In the genomic region with DNA sequence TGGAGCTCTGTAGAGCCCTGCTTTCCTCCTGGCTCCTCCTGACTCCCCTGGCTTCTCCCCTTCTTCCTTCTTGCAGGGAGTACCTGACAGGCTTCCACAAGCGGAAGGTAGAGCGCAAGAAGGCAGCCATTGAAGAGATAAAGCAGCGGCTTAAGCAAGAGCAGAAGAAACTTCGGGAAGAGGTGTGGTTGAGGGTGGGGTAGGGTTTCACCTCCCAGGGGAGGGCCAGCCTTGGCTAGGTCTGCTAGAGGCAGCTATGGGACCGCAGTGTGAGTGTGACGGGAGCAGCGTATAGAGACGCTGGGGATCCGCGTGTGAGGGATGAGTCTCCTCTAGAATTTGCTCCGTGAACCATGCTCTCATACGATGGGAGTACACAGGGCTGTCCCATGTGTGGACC, we compare ENCODE assay signal across 12 mouse cellular contexts. TPM values are rescaled to one million over a fixed set of nuclear protein-coding genes. Genes with fewer than 3 reads are reported as not detected.
DNase-seq lines count a peak whose midpoint lies in the region; ATAC-seq and TF ChIP-seq lines count a peak whose summit lies in the region.
"Had no signal": no experiment of that assay in that cellular context is flagged by ENCODE, and none has a peak within 500 bp of the region (broad histone marks: within the 10 kb centered on the region; RNA-seq: fewer than 3 reads in every experiment).

No protein-coding gene starts in this region.

- ATAC-seq in intestine, embryonic 15.5 days = no peak
- ATAC-seq in intestine, postnatal 0 days = no peak
- no peak for ATAC-seq in G1E (ENCODE audit: extremely low read depth, insufficient number of reproducible peaks, low FRiP score, poor library complexity, severe bottlenecking)
- no peak for ATAC-seq in limb, embryonic 13.5 days (ENCODE audit: low FRiP score, low read depth)

- no peak overlapping the region for H3K4me3 ChIP-seq in intestine, embryonic 15.5 days (replicated peaks)
- no peak overlapping the region for H3K4me3 ChIP-seq in intestine, postnatal 0 days (ENCODE audit: low read depth, low read length)
- peak overlapping the region; percentile 91 for H3K4me3 ChIP-seq in E14TG2a.4 (replicated peaks; ENCODE audit: low read length)
- peak overlapping the region; percentile 82; the same call in 1 of the 2 replicates for H3K4me3 ChIP-seq in G1E (ENCODE audit: low read depth, low read length)
- H3K4me3 ChIP-seq in limb, embryonic 13.5 days = 0 out of 2 replicates have a peak overlapping the region, but pooled peaks have one; percentile 68

- H3K27me3 ChIP-seq in intestine, embryonic 15.5 days (replicated peaks) = no peaks in the 10 kb centered on the region
- no peaks in the 10 kb centered on the region for H3K27me3 ChIP-seq in intestine, postnatal 0 days (replicated peaks; ENCODE audit: control insufficient read depth, insufficient read depth, low read length)
- H3K27me3 ChIP-seq in E14TG2a.4 (ENCODE audit: insufficient read depth, low read length) = no peaks in the 10 kb centered on the region
- H3K27me3 ChIP-seq in G1E (ENCODE audit: insufficient read depth, low read length) = no peaks in the 10 kb centered on the region; the same call in 1 of the 2 replicates
- no peaks in the 10 kb centered on the region for H3K27me3 ChIP-seq in limb, embryonic 13.5 days

- peaks cover 25% of the 10 kb centered on the region for H3K36me3 ChIP-seq in intestine, embryonic 15.5 days
- peaks cover 40% of the 10 kb centered on the region for H3K36me3 ChIP-seq in intestine, postnatal 0 days (ENCODE audit: control insufficient read depth, insufficient read depth)
- H3K36me3 ChIP-seq in E14TG2a.4 (ENCODE audit: insufficient read depth, low read length) (peaks cover 54% of the 10 kb centered on the region), G1E (replicated peaks) (peaks cover 56% of the 10 kb centered on the region)
- peaks cover 50% of the 10 kb centered on the region for H3K36me3 ChIP-seq in limb, embryonic 13.5 days

- 88% methylated on average over 12 of the region's 12 CpGs for WGBS in intestine, embryonic 15.5 days
- WGBS in intestine, postnatal 0 days = 85% methylated on average over 12 of the region's 12 CpGs
- WGBS in limb, embryonic 13.5 days = 90% methylated on average over 12 of the region's 12 CpGs

- H3K4me1 ChIP-seq in intestine, embryonic 15.5 days (replicated peaks) = peaks cover 10% of the 10 kb centered on the region
- no peaks in the 10 kb centered on the region for H3K4me1 ChIP-seq in intestine, postnatal 0 days (replicated peaks; ENCODE audit: control insufficient read depth, insufficient read depth, low read length)
- H3K4me1 ChIP-seq in E14TG2a.4 (replicated peaks; ENCODE audit: low read depth, low read length) (peaks cover 43% of the 10 kb centered on the region), G1E (ENCODE audit: insufficient read depth, low read depth, low read length) (peaks cover 52% of the 10 kb centered on the region)
- H3K4me1 ChIP-seq in limb, embryonic 13.5 days = peaks cover 14% of the 10 kb centered on the region

- H3K27ac ChIP-seq in intestine, embryonic 15.5 days = no peak overlapping the region
- no peak overlapping the region for H3K27ac ChIP-seq in intestine, postnatal 0 days (ENCODE audit: low read depth, low read length)
- H3K27ac ChIP-seq in limb, embryonic 13.5 days = no peak overlapping the region

- H3K9me3 ChIP-seq in intestine, embryonic 15.5 days = no peaks in the 10 kb centered on the region
- H3K9me3 ChIP-seq in intestine, postnatal 0 days (ENCODE audit: control insufficient read depth) = no peaks in the 10 kb centered on the region
- H3K9me3 ChIP-seq in E14TG2a.4 (ENCODE audit: low read length) = no peaks in the 10 kb centered on the region
- H3K9me3 ChIP-seq in G1E (replicated peaks) = no peaks in the 10 kb centered on the region
- H3K9me3 ChIP-seq in limb, embryonic 13.5 days = no peaks in the 10 kb centered on the region

- no peak for DNase-seq in G1E (ENCODE audit: low spot score)
- no peak for DNase-seq in layer of hippocampus, adult 9-10 months (ENCODE audit: low spot score)
- DNase-seq in cerebellum, postnatal 36 days = no peak
- DNase-seq in adrenal gland, adult 8-10 months = no peak
- DNase-seq: cerebellum, adult 9-11 months; kidney, postnatal 36 days; lung, postnatal 14 days; right cerebral cortex, postnatal 14 days had no signal

- no peak for TF ChIP-seq CTCF in intestine, postnatal 0 days (IDR thresholded peaks at IDR 0.05; ENCODE audit: low read depth)
- no peak for TF ChIP-seq CTCF in E14TG2a.4 (conservative IDR thresholded peaks at IDR 0.05; ENCODE audit: low read length)
- no peak for TF ChIP-seq CTCF in G1E (IDR thresholded peaks at IDR 0.05; ENCODE audit: low read depth, low read length)

- peak overlapping the region; percentile 61; the same call in 1 of the 2 replicates for H3K4me2 ChIP-seq in intestine, embryonic 15.5 days (replicated peaks)
- H3K4me2 ChIP-seq in intestine, postnatal 0 days (replicated peaks; ENCODE audit: low read depth) = no peak overlapping the region
- peak overlapping the region; percentile 82 for H3K4me2 ChIP-seq in limb, embryonic 13.5 days (replicated peaks)

- H3K9ac ChIP-seq in intestine, embryonic 15.5 days = 0 out of 2 replicates have a peak overlapping the region, but pooled peaks have one; percentile 75
- no peak overlapping the region for H3K9ac ChIP-seq in intestine, postnatal 0 days (ENCODE audit: low read depth, low read length)
- peak overlapping the region; percentile 76; the same call in 1 of the 2 replicates for H3K9ac ChIP-seq in limb, embryonic 13.5 days

RNA-seq across cellular contexts. Expression of a gene that starts 1.7 kb away (rescaled TPM):
- polyA plus RNA-seq in intestine, embryonic 15.5 days (2015; fragmentation: Nextera tagmentation; extraction: Ambion mirVana) = 41.4 and 42.3 TPM in 2 replicates
- 24.8 and 26.0 TPM in 2 replicates for polyA plus RNA-seq in intestine, postnatal 0 days (2015; fragmentation: Nextera tagmentation; extraction: Ambion mirVana)
- total RNA-seq in G1E (2014; fragmentation: Nextera tagmentation) = 13.2 and 25.6 TPM in 2 replicates
- 20.1 and 24.2 TPM in 2 replicates for total RNA-seq in G1E (2017)
- polyA plus RNA-seq in G1E (2012) = 15.9 and 16.7 TPM in 2 replicates
- 55.7 and 60.0 TPM in 2 replicates for polyA plus RNA-seq in limb, embryonic 13.5 days (2015; fragmentation: Nextera tagmentation; extraction: Ambion mirVana)
- 10 to 100 TPM; 51.2 to 58.9 (median 52.1) TPM for total RNA-seq in adrenal gland, adult 8-10 months (2022)

RNA-seq across cellular contexts. Expression of a gene that starts 9.9 kb away (rescaled TPM):
- 996 and 1,059 TPM in 2 replicates for polyA plus RNA-seq in intestine, embryonic 15.5 days (2015; fragmentation: Nextera tagmentation; extraction: Ambion mirVana)
- polyA plus RNA-seq in intestine, postnatal 0 days (2015; fragmentation: Nextera tagmentation; extraction: Ambion mirVana) = 725 and 759 TPM in 2 replicates
- 558 and 607 TPM in 2 replicates for total RNA-seq in G1E (2014; fragmentation: Nextera tagmentation)
- total RNA-seq in G1E (2017) = 3,673 and 4,536 TPM in 2 replicates
- polyA plus RNA-seq in G1E (2012) = 1,469 and 2,086 TPM in 2 replicates
- polyA plus RNA-seq in limb, embryonic 13.5 days (2015; fragmentation: Nextera tagmentation; extraction: Ambion mirVana) = 1,866 and 1,947 TPM in 2 replicates
- 100 to 1,000 TPM; 294 to 595 (median 433) TPM for total RNA-seq in adrenal gland, adult 8-10 months (2022)

RNA-seq across cellular contexts. Expression of a gene that starts 11.1 kb away (rescaled TPM):
- 51.5 and 53.1 TPM in 2 replicates for polyA plus RNA-seq in intestine, embryonic 15.5 days (2015; fragmentation: Nextera tagmentation; extraction: Ambion mirVana)
- 35.2 and 39.4 TPM in 2 replicates for polyA plus RNA-seq in intestine, postnatal 0 days (2015; fragmentation: Nextera tagmentation; extraction: Ambion mirVana)
- total RNA-seq in G1E (2014; fragmentation: Nextera tagmentation) (67.0 and 104 TPM in 2 replicates), G1E (2017) (23.6 and 24.4 TPM in 2 replicates)
- 42.5 and 45.6 TPM in 2 replicates for polyA plus RNA-seq in G1E (2012)
- polyA plus RNA-seq in limb, embryonic 13.5 days (2015; fragmentation: Nextera tagmentation; extraction: Ambion mirVana) = 42.0 and 50.2 TPM in 2 replicates
- 100 to 1,000 TPM; 121 to 175 (median 150) TPM for total RNA-seq in adrenal gland, adult 8-10 months (2022)

RNA-seq across cellular contexts. Expression of a gene that starts 22.7 kb away (rescaled TPM):
- polyA plus RNA-seq in intestine, embryonic 15.5 days (2015; fragmentation: Nextera tagmentation; extraction: Ambion mirVana) = 11.0 TPM in 2 replicates
- polyA plus RNA-seq in intestine, postnatal 0 days (2015; fragmentation: Nextera tagmentation; extraction: Ambion mirVana) = 3.3 and 4.2 TPM in 2 replicates
- total RNA-seq in G1E (2014; fragmentation: Nextera tagmentation) = 26.6 and 31.4 TPM in 2 replicates
- 13.9 and 18.1 TPM in 2 replicates for total RNA-seq in G1E (2017)
- polyA plus RNA-seq in G1E (2012) = 39.7 and 40.6 TPM in 2 replicates
- 19.1 and 20.3 TPM in 2 replicates for polyA plus RNA-seq in limb, embryonic 13.5 days (2015; fragmentation: Nextera tagmentation; extraction: Ambion mirVana)
- 1 to 10 TPM; 4.6 to 8.6 (median 5.9) TPM for total RNA-seq in adrenal gland, adult 8-10 months (2022)

RNA-seq across cellular contexts. Expression of a gene that starts 36.8 kb away (rescaled TPM):
- 21.6 and 26.8 TPM in 2 replicates for polyA plus RNA-seq in intestine, embryonic 15.5 days (2015; fragmentation: Nextera tagmentation; extraction: Ambion mirVana)
- polyA plus RNA-seq in intestine, postnatal 0 days (2015; fragmentation: Nextera tagmentation; extraction: Ambion mirVana) = 7.2 and 7.6 TPM in 2 replicates
- total RNA-seq in G1E (2014; fragmentation: Nextera tagmentation) = 207 and 231 TPM in 2 replicates
- total RNA-seq in G1E (2017) = 32.7 and 34.1 TPM in 2 replicates
- 1,400 and 1,821 TPM in 2 replicates for polyA plus RNA-seq in G1E (2012)
- 43.7 and 51.3 TPM in 2 replicates for polyA plus RNA-seq in limb, embryonic 13.5 days (2015; fragmentation: Nextera tagmentation; extraction: Ambion mirVana)
- total RNA-seq in adrenal gland, adult 8-10 months (2022) = 10 to 100 TPM in 2 of 4 experiments, 1 to 10 TPM in 2; 8.5 to 23.0 (median 15.2) TPM

Comparison
In these comparisons a context has a peak if more than half of its experiments do, and no peak if none do; other contexts are left out.
1. H3K4me3 ChIP-seq: peak in E14TG2a.4 (single experiment), G1E (single experiment) and limb, embryonic 13.5 days (single experiment); none in intestine, embryonic 15.5 days (single experiment) and intestine, postnatal 0 days (single experiment).